Comparison of ENCODE assay signal across 11 mouse cellular contexts in the genomic region with DNA sequence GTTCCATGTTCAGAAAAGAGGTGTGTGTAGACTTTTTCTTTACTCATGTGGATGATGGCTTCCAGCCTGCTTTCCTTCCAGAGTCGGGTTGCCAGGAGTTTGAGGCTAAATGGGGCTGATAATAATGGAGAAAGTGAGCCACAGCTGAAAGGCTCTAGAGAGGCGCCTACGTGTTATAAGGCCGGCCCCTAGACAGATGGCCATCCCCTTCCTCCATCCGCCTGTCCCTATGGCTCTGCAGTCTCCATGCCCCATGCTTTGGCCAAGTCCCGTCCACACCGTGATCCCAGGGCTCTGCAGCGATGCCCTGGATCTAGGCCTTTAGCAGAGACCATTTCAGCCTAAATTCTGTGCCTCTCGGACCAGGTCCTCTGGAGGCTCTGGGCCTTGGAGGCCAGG.
DNase-seq lines count a peak whose midpoint lies in the region; ATAC-seq lines count a peak whose summit lies in the region.
"Had no signal": no experiment of that assay in that cellular context is flagged by ENCODE, and none has a peak within 500 bp of the region (broad histone marks: within the 10 kb centered on the region; RNA-seq: fewer than 3 reads in every experiment).

No protein-coding gene starts in this region.

- H3K9me3 ChIP-seq in forebrain, embryonic 16.5 days (ENCODE audit: control insufficient read depth, low read length) = no peaks in the 10 kb centered on the region
- H3K9me3 ChIP-seq in midbrain, embryonic 16.5 days (replicated peaks; ENCODE audit: control insufficient read depth, low read length, poor library complexity, severe bottlenecking) = no peaks in the 10 kb centered on the region
- H3K9me3 ChIP-seq in embryonic facial prominence, embryonic 10.5 days = no peaks in the 10 kb centered on the region

- H3K4me1 ChIP-seq in forebrain, embryonic 16.5 days (replicated peaks; ENCODE audit: control insufficient read depth, insufficient read depth, low read length) = peaks cover 12% of the 10 kb centered on the region
- peaks cover 8% of the 10 kb centered on the region; the same call in 1 of the 2 replicates for H3K4me1 ChIP-seq in midbrain, embryonic 16.5 days (ENCODE audit: control insufficient read depth, insufficient read depth, low read length)
- no peaks in the 10 kb centered on the region for H3K4me1 ChIP-seq in embryonic facial prominence, embryonic 10.5 days

- intact Hi-C loops in left cerebral cortex, postnatal 4 days (cut with DNase I) = loop anchor here (10.0 kb wide), 1 partner anchor 781 kb away; no protein-coding TSS in a partner anchor
- intact Hi-C loops in left cerebral cortex, postnatal 14 days (cut with DNase I) = loop anchor here (10.0 kb wide), 2 partner anchors 781 to 991 kb away; no protein-coding TSS in a partner anchor

- no peak overlapping the region for H3K27ac ChIP-seq in forebrain, embryonic 16.5 days (ENCODE audit: low read length)
- no peak overlapping the region for H3K27ac ChIP-seq in midbrain, embryonic 16.5 days (ENCODE audit: low read length)
- H3K27ac ChIP-seq in embryonic facial prominence, embryonic 10.5 days (replicated peaks) = no peak overlapping the region

- peak overlapping the region; percentile 26 for H3K4me3 ChIP-seq in forebrain, embryonic 16.5 days (replicated peaks; ENCODE audit: low read length)
- no peak overlapping the region for H3K4me3 ChIP-seq in midbrain, embryonic 16.5 days (ENCODE audit: low read depth, low read length)
- no peak overlapping the region for H3K4me3 ChIP-seq in embryonic facial prominence, embryonic 10.5 days
- H3K4me3 ChIP-seq: erythroblast, embryonic 14.5 days had no signal

- ATAC-seq in forebrain, embryonic 16.5 days = peak; percentile 36; the same call in 1 of the 2 replicates
- ATAC-seq in midbrain, embryonic 16.5 days = 0 out of 2 replicates have a peak, but pooled peaks have one; percentile 25

- peak overlapping the region; percentile 36 for H3K4me2 ChIP-seq in forebrain, embryonic 16.5 days (ENCODE audit: low read length)
- H3K4me2 ChIP-seq in midbrain, embryonic 16.5 days (ENCODE audit: low read length) = peak overlapping the region; percentile 39

- H3K36me3 ChIP-seq in forebrain, embryonic 16.5 days (ENCODE audit: control insufficient read depth, insufficient read depth) = no peaks in the 10 kb centered on the region
- H3K36me3 ChIP-seq in midbrain, embryonic 16.5 days (ENCODE audit: control insufficient read depth, insufficient read depth, low read length) = no peaks in the 10 kb centered on the region
- no peaks in the 10 kb centered on the region for H3K36me3 ChIP-seq in embryonic facial prominence, embryonic 10.5 days (replicated peaks)

- no peak overlapping the region; the same call in 1 of the 2 replicates for H3K9ac ChIP-seq in forebrain, embryonic 16.5 days (replicated peaks; ENCODE audit: low read depth, low read length)
- 0 out of 2 replicates have a peak overlapping the region, but pooled peaks have one; percentile 38 for H3K9ac ChIP-seq in midbrain, embryonic 16.5 days (ENCODE audit: low read depth, low read length)

- 57% methylated on average over 9 of the region's 9 CpGs for WGBS in forebrain, embryonic 16.5 days
- 62% methylated on average over 9 of the region's 9 CpGs for WGBS in midbrain, embryonic 16.5 days
- WGBS in embryonic facial prominence, embryonic 10.5 days = 89% methylated on average over 9 of the region's 9 CpGs

- DNase-seq in left cerebral cortex, postnatal 4 days = peak; percentile 13
- no peak for DNase-seq in left cerebral cortex, postnatal 14 days (ENCODE audit: low spot score in 2 of 2)
- peak; percentile 11 for DNase-seq in brain, adult 2 months (ENCODE audit: low read depth, low spot score)
- DNase-seq in ovary, adult 18-20 months (ENCODE audit: low spot score) = no peak
- no peak for DNase-seq in embryonic facial prominence, embryonic 10.5 days (ENCODE audit: low spot score)
- no peak for DNase-seq in lung, postnatal 14 days
- DNase-seq: cerebellum, adult 9-10 months; liver had no signal

- H3K27me3 ChIP-seq in forebrain, embryonic 16.5 days (replicated peaks; ENCODE audit: control insufficient read depth, insufficient read depth, low read length) = no peaks in the 10 kb centered on the region
- H3K27me3 ChIP-seq in midbrain, embryonic 16.5 days (ENCODE audit: control insufficient read depth, insufficient read depth, low read depth, low read length) = no peaks in the 10 kb centered on the region
- no peaks in the 10 kb centered on the region for H3K27me3 ChIP-seq in embryonic facial prominence, embryonic 10.5 days (replicated peaks; ENCODE audit: low read depth, poor library complexity, severe bottlenecking)

Comparison
In these comparisons a context has a peak if more than half of its experiments do, and no peak if none do; other contexts are left out.
1. DNase-seq: peak in left cerebral cortex, postnatal 4 days (single experiment) and brain, adult 2 months (single experiment); none in left cerebral cortex, postnatal 14 days (0 of 2), ovary, adult 18-20 months (single experiment), embryonic facial prominence, embryonic 10.5 days (single experiment) and lung, postnatal 14 days (single experiment).